Mouse (Mus musculus): ENCODE results near the gene Reln.

GRCm38 (mm10) chr5:22094984-22095383 is 249.5 kb downstream of the Reln start:
- TF ChIP-seq GATA1 (IDR thresholded peaks at IDR 0.05; ENCODE audit: low read length) (no peak), TAL1 (IDR thresholded peaks at IDR 0.05; ENCODE audit: low read length) (no peak)

Measured in erythroblast, embryonic 14.5 days (primary cell).